Mouse (Mus musculus) layer of hippocampus, adult 9-11 months (tissue): Measurements from ENCODE around the gene Efna4.

Source experiments
- DNase-seq: peaks from one replicate; pipeline ENCODE4 v3.0.0; 2022

The Efna4 gene

DNA sequence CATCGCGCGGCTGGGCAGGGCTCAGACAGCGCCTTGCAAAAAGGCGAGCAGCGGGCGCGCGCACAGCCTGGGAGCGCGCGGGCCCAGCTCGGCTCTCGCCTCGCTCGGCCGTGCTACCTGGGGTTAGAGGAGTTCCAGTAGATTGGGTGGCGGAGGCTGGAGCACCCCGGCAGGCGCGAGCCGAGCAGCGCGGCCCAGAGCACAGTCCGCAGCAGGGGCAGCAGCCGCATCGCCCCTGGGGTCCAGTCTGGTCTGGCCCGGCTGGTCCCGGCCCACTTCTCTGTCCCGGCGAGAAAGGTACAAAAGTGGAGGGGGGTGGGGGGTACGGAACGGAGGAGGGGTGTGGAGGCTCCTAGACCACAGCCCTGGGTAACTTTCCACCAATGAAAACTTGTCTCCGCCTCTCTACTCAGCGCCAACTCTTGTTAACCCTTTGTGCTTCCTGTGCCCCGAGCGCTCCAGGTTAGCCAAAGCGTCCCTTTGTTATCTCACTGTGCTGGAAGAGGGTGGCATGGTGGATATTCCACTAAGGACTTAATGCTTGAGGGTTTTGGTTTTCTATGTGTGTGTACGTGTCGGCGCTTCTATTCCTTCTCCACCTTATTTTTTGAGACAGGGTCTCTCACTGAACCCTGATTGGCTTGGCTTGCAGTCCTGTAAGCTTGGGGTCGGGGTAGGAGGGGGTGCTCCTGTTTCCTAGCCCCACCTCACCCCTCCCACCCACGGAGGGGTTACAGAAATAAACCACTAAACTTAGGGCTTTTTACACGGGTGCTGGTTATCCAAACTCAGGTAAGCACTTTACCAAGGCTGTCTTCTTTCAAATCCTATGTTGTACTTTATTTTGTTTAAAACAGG is at the start of gene Efna4:
TSS of gene Efna4 (minus strand) at position 308 of the 858 bp plus-strand sequence.
- DNase-seq: no peak

DNA sequence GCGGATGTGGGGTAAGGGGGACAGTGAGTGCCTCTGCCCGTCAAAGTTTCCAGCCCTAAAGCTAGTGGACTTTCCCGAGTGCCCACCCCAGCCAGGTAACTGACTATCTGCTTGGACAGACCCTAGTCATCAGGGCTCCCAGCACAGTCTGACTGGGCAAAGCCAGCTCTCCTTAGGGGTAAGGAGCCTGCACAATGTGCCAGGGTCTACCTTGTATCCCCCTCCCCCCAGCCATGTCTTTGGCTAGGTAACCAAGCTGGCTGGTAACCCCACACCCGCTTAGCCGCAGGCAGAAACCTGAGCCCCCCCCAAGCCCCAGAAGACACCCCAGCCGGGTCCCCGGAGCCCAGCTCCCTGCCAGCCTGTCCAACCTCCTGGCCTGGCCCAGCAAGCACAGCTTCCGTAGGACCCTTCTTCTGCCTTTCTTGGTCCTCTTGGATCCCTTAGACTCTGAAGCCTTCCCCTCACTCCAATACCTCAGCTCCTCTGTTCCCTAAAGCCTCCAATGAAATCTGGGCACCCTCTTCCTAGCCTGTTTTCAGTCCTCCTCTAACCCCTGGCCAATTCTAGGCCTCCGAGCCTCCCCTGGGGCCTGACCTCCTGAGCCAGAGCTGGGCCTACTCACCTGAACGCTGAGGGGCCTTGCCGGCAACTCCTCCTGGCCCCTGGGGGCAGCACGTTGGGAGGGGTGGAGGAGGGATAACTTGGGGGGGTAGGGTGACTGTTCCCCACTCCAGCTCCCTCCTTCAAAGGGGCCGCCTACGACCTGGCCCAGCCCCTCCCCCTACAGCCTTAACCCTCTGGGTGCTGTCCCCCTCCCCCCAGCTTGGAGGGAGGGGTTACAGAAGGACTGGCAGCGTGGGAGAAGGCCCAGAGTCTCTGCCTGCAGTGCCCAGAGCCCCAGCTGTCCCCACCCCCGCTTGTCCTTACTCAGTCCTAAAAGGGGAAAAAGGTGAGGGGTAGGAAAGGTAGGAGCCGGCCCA is 48.9 kb upstream of the Efna4 start:
- DNase-seq: no peak

DNA sequence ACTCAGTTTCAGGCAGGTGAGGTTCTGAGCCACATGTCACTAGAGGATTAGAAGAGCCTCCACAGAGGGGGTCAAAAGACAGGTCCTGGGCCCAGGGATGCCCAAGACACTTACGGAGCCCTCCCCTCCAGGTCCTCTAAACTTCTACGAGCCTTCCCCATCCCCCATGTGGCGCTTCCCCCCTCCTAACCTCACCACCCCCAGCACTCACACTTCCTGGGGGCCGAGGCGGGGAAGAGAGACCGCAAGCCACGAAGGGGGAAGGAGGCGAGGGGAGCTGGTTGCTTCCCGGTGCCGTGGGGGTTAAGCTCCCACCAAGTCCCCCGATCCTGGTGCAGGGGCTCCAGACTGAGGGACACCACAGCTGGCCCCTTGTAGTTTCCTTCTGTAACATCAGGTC is 47.6 kb upstream of the Efna4 start:
- DNase-seq: no peak

DNA sequence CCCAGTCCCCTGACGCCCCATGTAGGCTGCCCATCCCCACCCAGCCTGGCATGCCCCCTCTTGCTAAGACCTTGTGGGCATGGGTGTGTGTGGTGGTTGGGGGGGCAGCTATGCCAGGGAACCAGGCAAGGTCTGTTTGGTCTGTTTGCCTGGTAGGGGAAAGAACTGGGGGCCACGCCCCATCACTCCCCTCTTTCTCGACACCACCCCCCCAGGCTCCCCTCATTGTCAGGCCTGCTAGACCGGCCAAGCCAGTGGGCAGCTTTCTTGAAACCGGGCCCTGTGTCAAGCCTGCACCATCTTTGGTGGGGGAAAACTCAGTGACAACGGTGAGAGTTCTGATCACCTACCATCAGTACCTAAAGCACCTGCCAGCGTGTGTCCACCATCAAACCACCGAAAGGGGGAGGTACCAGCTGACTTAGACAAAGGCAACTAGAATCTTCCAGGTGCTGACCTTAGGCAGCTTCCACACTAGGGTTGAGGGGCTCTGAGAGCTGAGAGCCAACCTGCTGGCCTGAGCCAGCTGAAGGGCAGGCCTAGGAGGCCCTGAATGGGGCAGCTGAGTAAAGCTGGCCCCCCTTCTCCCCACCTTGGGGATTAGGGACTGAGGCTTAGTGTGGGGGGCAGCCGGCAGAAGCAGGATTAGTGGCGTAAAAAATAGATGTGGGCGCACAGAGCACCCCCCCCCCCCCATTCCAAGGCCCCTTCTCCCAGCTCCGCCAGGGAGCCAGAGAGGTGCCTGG is 46.7 kb upstream of the Efna4 start:
- no peak for DNase-seq

DNA sequence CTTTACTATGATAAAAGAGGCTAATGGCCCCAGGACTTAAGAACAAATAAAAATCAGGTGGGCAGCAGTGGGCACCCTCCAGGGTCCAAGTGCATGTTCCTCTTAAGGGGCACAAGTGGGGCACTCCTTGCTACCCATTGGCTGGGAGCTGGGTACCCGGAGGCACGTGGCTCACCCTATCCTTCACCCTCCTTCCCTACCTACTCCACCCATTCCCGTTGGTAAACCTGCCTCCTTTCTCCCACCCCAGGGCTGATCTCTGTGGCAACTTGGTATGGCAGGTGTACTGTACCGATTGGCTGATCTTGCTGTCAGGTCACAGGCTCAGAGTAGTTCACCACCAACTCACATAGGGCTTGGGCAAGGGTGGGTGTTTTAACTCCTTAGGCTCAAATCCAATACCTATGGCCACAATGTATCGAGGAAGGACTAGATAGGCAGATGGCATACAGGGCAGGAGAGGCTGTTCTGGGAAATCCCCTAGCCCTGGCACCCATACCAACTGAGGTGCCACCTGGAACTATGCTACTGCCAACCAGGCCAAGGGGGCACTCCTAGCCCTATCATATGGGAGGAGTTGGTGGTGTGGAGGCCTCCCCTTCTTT is 45.9 kb upstream of the Efna4 start:
- no peak for DNase-seq

DNA sequence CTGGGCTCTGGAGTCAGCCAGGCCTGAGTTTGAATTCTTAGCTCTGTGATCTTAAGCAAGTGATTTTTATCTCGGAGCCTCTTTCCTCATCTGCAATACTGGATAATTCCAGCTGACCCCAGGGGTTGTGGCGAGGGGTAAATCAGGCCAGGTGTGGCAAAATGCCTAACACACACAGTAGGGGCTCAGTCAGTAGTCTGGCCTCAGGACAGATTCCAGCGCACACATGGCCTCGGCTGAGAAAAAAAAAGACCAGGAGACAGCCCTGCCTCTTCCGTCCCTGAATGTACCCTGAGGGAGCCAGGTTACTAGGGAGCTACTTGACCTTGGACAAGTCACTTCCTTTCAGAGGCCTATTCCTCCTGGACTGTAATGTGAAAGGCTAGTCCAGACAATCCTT is 45.1 kb upstream of the Efna4 start:
- DNase-seq: no peak

DNA sequence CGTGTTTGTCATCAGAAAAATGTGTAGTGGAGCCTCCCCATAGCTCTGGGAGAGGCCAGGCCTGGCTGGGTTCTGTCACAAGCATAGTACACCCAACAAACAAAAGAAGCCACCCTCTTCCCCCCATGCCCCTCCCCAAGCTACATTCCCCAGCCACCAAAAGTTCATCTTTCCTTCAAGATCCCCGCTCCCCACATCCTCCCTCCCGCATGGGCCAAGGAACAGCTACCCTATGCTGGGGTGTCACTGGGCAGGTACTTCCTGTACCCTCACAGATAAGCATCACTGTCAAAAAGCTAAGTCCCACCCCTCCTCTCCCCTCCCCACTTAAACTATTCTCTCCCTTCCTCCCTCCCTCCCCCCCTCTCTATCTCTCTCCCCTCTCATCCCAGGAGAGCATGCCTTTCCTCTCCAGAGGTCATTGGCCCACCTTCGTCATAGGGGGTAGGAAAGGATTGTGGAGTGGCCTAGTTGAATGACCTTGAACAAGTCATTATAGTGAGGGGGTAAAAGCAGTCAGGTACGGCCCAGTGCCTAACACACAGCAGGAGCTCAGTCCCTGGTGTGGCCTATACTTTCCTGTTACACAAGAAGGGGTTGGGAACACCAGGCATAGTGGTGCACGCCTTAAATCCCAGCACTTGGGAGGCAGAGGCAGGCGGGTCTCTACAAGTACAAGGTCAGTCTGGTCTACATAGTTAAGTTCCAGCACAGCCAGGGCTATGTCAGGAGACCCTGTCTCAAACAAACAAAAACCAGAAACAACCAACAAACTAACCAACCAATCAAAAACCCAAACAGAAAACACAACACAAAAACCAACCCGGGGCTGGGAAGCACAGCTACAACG is 44.4 kb upstream of the Efna4 start:
- DNase-seq: no peak

DNA sequence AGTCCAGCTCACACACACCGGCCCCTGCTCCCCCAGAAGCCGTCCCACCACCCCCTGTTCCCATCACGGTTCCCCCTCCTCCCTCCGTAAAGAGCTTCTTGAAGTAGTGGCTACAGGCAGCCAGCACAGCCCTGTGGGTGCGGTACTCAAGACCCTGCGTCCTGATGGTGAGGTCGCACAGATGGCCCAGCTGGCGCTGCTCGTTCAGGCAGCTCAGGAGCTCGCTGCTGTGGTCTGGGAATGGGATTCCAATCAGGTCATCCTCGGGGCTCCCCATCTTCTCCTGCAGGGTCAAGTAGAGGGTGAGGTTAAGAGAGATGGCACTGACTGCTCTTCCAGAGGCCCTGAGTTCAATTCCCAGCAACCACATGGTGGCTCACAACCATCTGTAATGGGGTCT is 43.4 kb upstream of the Efna4 start:
- no peak for DNase-seq

DNA sequence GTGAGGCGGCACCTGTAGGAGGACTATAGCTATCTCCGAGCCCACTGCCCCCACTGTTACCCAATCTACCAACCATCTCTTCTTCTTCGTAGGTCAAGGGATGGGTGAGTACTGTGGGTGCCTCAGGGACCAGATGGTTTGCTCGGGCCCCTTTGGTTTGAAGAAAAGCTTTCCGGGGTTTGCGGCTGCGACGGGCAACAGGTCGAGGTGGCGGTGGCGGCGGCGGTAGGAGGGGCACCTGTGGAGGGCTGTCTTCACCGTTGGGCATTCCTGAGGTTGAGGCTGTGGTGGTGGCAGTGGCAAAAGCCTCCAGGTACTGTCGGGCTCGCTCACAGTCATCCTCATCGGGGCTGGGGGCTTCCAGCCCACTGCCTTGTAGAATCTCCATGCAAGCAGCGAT is 42.9 kb upstream of the Efna4 start:
- DNase-seq: no peak

DNA sequence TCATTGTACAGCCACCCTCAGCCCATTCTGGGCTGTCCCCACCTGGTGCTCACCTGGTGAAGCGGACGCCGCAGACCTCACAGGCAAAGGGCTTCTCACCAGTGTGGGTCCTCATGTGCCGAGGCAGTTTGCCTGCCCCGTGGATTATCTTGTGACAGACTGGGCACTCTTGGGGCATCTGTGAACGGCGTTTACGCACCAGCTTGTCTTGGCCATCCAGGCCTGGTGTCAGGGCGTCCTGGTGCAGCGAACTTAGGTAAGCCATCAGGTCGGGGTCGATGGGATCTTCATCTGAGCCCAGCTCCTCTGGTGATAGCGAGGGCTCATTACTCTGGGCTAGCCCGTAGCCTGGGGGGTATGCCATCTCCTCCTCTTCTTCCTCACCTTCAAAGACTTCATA is 42.5 kb upstream of the Efna4 start:
- DNase-seq: no peak

DNA sequence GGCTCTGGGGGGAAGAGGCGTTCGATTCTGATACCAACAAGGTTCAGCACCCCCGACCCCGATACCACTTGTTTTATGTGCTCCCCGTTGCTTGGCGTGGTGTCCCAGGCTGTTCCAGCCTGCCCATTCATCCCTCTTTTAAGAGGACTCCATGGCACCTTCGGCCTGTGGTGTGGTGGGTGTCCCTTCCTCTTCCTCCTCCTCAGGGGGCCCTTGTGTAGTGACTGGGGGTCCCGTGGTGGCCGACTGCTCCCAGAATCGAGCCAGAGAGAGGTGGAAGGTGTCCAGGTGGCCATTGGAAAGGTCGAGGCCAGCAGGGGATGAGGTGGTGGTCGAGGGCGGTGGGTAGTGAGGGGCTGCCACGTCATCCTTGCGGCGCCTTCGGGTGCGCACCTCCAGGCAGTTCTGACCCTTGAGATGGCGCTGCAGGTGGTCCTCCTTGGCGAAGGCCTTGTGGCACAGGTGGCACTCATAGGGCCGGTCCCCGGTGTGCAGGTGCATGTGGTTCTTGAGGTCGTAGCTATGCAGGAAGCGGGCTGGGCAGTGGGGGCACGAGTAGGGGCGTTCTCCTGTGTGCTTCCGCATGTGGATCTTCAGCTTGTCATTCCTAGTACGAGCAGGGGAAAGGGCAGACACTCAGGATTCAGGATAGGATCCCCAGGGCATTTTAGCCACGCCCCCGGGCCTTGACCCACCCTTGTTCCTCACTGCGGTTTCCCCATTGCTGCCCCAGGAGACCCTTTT is 41.7 kb upstream of the Efna4 start:
- DNase-seq: no peak

DNA sequence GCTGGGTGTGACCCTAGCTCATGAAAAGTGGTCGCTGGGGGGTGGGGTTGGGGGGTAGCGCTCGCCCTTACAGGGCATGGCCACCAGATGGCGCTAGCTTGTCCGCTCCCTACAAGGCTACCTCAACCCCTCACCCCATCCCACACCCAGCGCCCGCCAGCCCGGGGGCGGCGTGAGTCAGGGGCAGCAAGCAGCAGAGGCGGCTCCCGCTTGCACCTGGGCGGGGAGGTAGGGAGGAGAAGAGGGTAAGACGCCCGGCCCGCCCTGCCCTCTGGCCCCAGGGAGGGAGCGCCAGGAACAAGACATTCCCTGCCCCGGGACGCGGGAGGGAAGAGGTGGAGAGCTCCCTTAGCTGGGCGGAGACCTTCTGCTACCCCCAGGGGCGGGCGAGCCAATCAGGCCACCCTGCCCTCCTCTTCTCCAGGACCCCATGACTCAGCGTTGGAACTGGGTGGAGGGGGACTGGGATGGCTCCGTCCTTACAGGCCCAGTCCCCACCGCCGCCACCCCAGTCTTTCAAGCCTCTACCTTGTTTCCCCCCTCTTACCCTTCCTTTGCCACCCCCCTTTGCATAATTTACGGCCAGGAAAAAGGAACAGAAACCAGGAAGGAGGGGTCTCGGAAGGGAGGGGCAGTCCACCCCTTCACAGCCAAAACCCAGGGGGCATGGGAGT is 40.7 kb upstream of the Efna4 start:
- DNase-seq: no peak

DNA sequence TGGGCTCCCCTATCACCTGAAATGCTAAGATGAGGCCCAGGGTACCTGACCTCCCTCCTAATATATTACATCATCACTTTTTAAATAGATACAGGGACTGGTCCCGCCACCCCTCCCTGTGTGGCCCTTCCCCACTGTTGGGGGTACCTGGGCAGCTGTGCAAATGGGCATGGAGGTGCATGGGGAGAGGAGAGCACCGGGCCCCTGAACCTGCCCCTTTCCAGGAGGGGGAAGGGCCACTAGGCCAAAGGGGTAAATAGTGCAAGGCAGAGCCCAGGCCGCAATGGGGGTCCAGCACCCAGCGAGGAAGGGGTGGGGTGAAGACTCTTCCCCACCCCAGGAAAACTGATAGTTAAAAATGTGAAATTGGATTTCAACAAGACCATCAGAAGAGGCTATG is 40.0 kb upstream of the Efna4 start:
- DNase-seq: no peak

DNA sequence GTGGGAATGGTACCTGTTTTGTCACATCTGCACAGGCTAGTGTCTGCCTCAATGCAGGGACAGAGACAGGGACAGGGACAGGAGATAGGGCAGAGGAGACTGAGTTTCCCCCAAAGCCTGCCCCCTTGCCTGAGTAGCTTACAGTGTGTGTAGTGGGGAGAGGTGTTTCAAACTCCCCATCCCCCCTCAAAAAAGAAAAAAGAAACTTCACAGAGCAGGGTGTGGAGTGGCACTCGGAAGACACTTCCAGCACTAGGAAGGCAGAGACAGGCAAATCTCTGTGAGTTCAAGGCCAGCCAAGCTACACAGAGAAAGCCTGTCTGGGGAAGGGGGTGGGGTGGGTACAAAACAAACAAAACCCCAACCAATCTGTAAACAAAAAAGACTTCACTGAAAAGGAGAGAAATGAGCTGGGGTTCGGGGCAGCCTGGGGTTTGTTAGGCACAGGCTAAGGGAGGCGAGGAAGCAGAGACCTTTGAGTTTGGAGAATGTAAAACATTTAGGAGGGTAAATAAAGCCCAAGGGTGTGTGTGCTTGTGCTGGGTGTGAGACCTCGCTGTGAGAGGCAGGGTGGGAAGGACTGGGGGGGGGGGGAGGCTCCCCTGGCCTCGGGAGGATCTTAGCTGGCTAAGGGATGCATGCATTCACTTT is 35.9 kb upstream of the Efna4 start:
- DNase-seq: no peak

DNA sequence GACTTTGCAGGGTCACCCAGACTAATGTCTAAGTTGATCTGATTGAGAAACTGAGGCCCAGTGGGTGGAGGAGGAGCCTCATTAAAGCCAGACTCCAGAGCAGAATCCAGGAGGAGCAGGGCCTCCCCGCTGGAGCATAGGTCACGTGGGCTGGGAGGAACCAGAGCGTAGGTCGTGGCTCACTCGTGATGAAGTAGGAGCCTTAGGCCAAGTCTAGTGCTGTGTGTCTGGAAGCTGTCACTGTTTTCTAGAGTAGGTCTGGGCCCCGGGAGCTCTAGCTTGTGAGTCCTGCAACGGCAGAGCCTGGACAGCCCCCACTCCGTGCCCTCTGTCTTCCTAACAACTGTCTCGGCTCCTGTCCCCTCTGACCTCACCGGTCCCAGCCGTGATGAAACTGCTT is 29.5 kb upstream of the Efna4 start:
- no peak for DNase-seq

DNA sequence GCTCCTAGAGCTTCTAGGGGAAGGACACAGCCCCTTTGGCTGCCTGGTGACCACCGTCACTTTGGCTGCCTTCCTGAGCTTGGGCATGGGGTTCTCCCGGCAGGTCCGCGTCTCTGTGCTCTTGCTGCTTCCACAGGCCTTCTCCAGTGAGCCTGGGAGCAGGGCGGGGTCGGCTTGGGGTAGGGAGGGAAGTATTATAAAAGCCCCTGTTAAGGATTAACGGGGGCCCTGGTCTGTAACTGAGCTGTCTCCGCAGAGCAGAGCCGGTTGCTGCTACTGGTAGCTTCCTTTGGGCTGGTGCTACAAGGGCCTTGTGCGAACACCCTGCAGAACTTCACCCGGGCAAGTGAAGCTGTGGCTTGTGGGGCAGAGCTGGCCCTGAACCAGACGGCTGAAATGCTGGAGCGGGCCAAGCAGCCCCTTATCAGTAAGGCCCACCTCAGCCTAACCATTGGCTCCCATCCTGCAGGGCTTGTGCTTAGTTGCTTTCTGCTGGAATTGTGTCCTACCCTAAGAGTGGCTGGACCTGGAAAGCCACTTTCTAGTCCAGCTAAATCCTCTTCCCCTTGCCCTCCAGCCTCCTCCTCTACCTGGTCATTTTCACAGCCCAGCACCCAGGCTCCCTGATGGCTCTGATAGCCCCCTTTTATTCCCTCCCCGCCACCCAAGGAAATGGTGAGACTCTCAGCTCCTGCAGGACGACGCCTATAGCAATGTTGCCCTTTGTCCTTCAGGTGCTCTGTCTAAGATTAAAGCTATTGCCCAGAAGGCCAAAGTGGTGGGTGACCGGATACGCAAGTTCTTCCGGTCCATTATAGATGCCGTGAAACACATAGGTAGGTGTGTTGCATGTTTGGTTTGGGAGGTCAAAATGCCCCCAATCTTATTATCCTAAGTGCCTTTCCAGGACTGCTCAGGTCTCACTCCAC is 27.9 kb upstream of the Efna4 start:
- no peak for DNase-seq

DNA sequence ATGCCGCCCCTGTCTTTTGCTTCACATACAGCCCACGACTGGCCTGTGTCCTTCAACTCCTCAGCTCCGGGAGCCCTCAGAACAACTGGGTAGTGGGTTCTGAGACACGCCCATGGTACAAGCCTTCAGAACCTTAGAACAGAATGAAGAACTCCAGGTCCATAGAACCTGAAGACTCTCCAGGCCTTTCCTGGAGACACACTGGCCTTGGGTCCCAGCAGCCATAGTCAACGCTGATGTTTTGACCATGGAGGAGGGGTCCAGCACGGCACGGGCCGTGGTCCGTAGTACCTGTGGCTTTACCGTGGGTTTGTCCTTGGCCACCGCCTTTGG is 27.3 kb upstream of the Efna4 start, which contains the start of gene Dcst1:
TSS of gene Dcst1 (minus strand) at position 101 of the 333 bp plus-strand sequence.
- no peak for DNase-seq

DNA sequence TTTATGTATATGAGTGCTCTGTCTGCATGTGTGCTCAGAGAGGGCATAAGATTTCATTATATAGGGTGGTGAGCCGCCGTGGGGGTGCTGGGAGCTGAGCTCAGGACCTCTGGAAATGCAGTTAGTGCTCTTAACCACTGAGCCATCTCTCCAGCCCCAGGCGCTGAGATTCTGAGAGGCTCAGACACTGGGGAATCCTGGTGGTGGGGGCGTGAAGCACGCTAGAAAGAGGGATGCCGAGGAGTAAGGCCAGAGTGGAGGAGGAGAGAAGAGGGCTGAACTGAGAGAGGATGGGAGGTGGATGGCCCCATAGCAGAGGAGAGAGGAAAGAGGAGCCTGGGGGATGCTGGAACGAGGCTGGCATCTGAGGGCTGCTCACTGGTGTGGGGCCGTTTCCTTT is 26.8 kb upstream of the Efna4 start:
- DNase-seq: no peak

DNA sequence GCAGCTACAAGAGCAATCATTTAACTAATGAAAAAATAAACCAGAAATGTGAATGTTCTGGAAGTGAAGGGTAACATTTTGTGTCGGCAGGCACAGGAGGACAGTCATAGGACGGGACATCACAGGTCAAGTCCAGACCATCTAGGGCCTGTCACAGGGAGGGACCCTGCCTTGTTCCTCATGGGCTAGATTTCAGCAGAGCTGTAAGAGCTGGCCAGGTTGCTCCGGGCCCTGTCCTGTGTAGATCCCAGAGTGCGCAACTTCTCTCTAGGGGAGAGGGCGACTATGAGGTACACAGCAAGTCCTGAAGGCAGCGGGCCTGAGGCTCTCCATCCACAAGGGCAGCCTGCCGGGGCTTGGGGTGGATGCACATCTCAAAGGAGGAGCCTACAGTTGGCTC is 23.8 kb upstream of the Efna4 start, which contains the start of gene Dcst2:
TSS of gene Dcst2 (plus strand) at position 301 of the 400 bp plus-strand sequence.
- DNase-seq: no peak
